Mouse (Mus musculus) bone marrow macrophage, adult 2 months (primary cell): ENCODE results near the gene Baz1a.

Source experiments
- CTCF ChIP-seq: IDR thresholded peaks from 2 replicates; pipeline ENCODE4 v1.5.1; 2012; ENCODE audit warnings: low read depth, mild to moderate bottlenecking, low read length, moderate library complexity
- POLR2A ChIP-seq: IDR thresholded peaks from 2 replicates; pipeline ENCODE4 v1.6.1; 2012; ENCODE audit warnings: mild to moderate bottlenecking, low read depth, low read length, borderline replicate concordance

GRCm38 (mm10) chr12:55049731-55050353, 35.7 kb upstream of the Baz1a start:
- TF ChIP-seq POLR2A (no peak), CTCF (no peak)
